Mouse (Mus musculus): ENCODE results near the gene Mis12.

Mis12 gene

DNA sequence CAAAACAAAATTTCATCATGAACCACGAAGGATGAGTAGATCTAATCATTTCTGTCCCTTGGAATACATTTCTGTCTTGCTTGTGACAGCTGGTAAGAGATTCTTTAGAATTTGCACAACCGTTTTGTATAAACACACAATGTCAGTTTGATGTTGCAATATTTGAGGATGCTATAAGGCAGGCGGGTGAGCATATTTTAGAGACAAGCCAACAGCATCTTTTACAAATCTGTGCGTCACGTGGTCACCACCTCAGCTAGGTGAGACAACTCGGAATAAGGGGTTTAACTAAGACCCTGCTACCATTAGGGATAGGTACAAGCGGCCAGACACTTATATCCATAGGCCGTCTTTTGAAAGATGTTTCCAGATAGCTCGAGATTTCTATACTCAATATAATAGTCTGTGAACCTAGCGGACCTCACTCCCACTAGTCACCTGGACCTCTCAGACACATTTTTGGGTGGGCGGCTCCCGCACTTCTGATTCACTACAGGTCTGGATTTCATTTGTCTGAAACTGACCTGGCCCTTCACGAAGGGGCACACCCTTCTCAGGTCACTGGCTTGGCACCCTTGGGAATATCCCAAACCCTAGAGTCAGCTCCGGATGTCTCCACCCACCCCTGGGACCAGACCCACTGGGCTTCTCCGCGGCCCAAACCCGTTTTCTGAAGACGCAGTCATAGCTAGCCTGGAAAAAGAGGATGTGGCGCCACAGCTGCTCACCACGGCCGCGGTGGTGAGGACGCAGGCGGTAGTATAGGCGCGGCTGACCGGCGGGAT lies 803 bp upstream of the Mis12 start:
- DNase-seq = no peak

DNA sequence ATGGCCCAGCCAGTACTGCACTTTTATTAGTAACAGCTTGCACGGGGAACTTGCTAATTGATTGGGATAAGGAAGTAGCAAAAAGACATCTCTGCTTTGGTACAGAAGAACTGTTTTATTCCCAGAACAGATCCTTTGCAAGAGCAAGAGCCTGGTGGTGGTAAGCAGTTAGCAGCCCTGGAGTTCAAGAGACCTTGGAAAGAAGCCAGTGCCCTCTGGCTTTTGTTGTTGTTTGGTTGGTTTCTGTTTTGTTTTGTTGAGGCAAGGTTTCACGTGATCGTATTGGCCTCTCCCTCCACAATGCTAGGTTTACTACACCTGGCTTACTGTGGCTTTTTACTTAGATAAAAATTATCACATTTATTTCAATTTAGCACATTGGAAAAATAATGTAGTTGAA lies 8.9 kb downstream of the Mis12 start:
- no peak for DNase-seq

DNA sequence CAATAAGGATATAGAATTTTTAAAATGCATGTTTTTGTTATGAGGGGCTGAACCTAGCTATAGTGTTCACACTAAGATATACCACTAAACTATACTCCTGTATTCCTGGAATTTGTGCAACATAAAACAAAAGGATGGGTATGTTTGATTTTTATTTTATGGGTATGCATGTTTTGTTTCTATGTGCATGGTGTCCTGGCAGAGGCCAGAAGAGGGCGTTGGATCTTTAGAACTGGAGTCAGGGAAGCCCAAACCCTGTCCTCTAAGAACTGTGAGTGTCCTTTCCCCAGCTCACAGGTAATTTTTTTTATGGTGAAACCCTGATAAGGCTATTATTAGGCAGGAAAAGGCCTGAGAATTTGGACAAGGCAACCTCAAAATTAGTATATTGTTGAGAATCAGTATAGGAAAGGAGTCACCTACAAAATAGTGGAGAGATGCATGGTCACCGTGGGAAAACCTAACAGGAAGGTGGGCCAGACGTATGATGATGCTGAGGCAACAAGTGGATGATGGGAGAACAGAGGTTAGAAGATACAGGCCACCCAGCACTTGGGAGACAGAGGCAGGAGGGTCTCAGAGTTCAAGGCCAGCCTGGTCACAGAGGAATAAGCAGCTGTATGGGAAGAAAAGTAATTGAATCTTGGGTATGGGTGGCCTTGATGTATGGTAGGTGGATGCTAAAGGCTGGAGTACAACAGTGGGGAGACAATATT lies 10.2 kb downstream of the Mis12 start:
- no peak for DNase-seq

DNA sequence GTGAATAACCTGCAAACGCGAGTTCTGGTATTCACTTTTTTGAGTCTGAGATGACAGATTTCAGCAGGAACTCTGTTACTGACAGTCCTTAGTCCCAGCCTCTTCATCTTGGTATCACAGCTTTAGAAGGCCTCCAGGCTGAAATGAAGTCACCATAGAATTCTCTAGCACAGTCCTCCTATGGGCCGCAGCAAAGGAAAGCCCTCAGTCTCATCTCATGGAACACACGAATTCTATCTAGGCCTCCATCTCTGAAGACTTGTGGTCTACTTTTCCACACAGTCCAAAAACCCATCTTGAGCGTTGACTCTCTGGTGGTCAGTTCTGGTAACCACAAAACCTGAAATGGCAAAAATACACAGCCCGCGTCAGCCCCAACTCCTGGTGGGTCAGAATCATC lies 12.7 kb downstream of the Mis12 start:
- DNase-seq = no peak

DNA sequence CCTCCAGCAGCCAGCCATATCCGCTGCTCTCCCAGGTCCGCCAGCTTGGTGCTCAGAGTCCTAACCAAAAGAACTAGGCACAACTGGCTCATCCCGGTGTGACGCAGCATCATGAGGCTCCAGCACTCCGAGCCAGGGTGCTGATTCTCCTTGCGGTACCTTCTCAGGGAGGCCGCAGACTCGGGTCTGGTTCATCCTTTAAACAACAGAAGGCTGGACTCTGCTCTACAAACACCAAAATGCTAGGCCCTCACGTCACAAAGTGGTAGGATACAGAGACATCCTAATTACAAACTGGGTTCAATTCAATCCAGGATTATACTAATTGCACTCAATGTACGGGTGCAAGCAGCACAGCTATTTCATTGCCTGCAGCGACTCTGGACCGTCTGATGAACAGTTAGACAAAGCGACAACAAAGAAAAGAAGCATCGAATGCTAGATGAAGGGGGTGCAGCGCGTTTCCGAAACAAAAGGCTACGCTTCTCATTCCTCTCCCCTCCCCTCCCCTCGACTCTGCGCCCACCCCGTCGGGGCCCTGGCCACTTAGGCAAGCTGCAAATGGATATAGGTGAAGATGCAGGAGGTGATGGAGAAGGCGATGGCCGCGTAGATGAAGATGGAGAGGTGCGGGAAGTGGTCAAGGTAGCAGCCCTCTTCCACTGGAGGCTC lies 13.2 kb downstream of the Mis12 start:
- DNase-seq = no peak

DNA sequence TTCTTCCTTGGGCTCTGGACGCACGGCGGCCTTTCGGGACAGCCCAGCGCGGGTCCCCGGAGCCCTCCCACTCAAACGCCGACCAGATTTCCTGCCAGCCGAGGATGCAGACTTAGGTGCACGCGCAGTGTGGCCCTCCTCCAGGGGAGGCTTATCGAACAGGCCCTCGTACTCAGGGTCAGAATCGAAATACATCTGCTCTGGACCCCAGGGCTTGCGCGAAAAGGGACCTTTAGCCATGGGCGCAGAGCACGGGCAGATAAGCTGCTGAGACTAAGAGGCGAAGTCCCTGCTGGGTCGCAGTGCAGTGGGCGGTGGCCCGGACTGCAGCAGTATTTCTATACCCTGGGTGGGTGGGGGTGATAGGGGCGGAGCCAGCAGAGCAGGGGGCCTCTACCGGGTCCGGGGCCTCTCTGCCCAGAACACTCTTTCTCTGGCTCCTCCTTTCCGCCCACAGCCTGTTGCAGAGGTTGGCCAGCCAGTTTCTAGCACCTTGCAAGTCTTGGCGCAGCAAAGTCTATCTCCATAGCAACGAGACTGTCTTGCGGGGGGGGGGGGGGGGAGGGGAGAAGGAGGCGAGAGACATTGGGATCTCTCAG lies 13.9 kb downstream of the Mis12 start, which contains the start of gene 6330403K07Rik:
Gene 6330403K07Rik (minus strand): TSS at position 351 of the 599 bp plus-strand sequence.
- peak; percentile 59 to 82 for DNase-seq

DNA sequence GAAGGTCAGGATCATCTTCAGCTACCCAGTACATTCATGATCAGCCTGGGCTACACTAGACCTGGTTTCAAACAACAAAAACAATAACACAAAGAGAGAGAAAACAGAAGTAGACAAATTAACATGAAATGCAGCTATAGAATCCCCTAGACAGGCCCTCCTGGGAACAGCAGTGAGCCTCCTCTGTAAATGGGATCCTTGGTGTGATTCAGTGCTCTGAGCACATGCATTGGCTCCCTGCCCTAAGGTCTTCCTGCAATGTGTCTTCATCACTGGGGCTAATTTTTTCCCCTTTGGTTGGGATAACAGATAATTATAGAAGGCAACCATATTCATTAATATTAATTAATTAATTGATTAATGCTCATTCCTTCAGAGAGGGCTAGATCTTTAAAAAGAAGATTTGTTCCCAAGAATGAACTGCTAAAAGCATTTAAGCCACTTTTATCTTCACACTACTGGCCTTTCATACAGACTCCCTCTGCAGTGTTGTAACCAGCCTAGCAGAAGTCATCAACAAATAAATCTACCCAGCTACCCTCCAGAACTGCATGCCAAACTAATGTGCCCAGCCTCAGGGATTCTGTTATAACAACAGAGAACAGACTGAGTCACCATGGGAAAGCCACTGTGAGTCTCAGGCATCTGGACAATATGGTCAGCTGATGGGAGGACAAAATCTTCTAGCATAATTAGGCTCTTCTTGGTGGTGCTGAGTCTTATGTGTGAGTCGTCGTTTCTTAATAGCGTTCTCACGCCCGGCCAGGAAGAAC lies 20.3 kb downstream of the Mis12 start:
- DNase-seq = no peak

DNA sequence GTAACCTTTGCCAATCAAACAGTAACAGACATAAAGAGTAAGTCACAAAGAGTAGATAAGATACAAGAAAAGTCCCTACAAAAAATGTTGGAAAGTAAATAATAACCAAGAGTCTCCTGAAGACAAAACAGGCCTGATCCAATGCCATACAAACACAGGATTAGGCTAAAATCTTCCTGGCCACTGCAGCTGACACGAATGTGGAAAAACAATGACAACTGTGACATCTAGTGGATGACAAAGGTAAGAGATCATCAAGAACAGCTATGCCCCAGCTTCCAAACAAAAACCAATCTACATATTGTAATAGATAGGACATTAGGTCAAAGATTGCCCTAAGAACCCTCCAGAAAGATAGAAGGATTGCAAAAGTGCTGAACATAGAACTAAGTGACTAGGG lies 33.1 kb downstream of the Mis12 start:
- DNase-seq = peak in 1 of 2 experiments; percentile 11

DNA sequence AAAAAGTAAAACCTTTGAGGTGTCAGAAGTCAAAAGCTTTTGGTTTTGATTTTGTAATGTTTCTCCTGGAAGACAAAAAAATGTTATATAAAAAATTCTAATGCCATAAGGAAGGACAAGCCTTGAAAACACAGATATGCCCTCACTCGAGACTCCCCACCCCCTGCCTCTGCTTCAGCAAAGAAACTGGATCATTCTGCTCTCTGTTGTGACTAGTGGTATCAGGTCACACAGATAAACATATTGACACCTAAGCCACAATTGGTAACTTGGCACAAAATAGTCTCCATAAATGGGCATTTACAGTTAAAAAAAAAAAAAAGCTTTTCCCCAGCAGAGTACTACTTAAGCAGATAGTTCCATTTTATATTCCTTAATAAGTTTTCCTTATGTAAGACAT lies 56.9 kb downstream of the Mis12 start:
- no peak for DNase-seq
